Mouse (Mus musculus): Measurements from ENCODE around the gene Dnal4. TPM values are rescaled to one million over a fixed set of nuclear protein-coding genes. Genes with fewer than 3 reads are reported as not detected.

The Dnal4 gene
- total RNA-seq, 1 experiment from 2014 or later, result 23.1 TPM

DNA sequence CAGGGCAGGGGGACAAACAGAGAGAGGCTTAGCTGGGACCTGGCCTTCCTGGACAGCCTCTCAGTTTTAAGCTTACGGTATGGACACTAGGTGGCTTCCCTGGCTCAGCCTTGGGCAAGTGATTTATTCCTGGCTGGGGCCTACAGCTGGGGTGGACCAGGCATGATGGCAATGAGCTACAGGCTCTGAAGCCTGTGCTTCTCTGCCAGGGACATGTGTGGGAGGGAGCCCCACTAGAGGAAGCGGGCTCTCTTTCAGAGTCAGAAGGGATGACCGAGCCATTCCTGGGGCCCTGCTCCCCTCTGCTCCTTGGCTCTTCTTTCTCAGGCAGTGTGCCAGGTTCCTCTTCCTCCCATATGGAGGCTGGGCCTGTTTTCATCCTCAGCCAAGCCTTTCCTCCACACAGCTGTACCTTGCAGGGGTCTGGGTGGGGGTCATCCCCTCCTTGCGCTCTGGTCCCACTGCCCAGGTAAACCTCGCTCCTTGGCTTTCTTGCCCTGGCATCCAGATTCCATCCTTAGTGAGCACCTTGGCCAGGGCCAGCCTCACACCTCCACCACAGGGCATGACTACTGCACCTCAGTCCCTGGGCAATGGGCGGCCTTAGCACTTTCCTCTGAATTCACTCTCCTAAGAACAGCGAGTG is 13.9 kb downstream of the Dnal4 start:
- no peak for DNase-seq

DNA sequence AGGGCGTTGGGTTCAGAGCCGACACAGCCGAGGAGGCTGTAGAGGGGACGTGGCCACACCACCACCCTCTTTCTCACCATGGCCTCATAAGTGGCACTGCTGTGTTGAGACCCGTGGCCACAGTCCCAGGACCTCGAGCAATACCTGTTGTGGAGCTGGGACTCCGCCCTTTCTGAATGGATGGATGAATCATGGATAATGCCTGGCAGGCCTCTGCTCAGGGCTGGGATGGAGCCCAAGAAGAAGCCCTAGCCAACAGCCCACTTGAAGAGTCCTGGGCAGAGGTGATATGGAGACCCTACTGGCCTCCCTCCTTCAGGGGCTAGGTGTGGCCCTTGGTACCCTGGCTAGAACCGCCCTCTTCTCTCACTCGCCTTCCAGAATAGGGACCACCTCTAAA is 14.6 kb downstream of the Dnal4 start:
- DNase-seq, result no peak

DNA sequence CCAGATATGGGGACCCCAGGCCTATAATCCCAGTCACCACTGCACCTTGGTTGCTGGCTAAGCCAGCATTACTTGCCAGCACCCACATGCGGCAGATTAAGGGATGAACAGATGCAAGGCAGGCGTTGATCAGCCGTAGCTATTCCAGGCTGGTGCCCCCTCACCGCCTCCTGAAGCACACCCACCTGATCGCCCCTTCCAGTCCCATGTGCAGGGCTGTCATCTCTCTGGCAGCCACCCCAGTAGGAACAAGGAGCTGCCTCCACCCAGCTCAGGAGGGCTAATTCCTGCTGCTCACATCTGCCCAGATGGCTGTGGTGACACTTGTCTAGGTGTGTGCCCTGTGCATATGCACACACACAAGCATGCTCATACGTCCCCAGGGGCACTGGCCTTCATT is 16.7 kb downstream of the Dnal4 start:
- DNase-seq, result no peak

DNA sequence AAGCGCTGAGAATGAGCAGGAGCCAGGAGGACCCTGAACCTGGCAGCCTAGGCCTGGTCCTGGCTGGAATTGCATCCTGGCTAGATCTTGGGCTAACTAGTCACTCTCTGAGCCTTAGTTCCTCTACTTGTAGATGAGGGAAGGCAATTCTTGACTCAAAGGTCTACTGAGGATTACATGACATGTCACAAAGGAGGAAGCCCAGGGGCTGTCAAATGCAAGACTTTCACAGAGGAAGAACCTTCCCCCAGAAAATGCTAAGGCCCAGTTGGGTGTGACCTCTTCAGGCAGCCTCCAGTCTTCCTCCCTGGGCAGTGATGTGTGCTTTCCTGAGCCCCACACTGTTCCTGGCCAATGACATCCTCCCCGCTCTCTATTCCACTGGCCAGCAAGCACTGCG is 20.5 kb downstream of the Dnal4 start:
- no peak for DNase-seq

DNA sequence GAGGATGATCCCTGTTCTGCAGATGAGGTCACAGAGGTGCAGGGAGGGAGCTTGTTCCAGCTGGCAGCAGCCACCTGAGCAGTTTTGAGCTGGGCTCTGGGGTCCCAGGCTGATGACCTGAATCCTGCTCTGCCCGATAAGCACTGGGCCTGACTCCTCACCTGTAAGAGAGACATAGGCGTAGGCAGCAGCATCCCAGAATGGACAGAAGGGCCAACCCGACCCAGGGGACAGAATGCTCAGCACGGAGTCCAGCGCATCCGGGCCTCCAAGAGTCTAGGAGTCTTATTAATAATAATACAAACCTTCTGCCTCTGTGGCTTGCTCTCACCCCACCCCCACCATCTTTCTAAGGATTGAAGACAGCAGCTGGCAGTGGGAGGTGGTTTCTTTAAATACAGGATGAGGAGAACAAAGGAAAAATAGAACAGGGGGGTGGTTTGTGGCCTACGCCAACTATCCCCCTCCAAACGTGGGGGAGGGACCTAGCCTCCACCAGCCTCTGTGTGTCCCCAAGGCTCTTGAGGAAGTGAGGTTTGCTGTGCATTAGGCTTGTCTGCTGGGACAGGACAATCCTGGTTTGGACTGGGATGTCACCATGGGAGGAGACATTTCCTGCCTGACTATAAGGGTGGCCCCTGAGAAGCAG is 21.5 kb downstream of the Dnal4 start:
- no peak for DNase-seq

DNA sequence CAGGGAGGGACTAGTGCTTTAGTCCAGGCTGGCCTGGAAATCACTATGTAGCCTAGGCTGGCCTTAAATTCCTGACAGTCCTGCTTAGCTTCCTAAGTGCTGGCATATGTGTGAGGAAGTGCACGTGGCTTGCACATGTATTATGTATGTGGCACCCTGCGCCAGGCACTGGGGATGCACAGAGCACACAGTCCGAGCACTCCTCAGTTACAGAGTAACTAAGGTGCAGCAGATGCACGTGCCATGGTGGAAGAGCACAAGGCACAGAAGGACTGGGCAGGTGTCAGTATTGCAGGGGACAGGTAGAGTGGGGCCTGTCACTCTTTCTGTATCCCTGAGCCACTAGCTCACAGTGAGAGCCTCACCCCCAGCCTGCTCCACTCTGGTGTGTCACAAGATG is 22.5 kb downstream of the Dnal4 start:
- no peak for DNase-seq

DNA sequence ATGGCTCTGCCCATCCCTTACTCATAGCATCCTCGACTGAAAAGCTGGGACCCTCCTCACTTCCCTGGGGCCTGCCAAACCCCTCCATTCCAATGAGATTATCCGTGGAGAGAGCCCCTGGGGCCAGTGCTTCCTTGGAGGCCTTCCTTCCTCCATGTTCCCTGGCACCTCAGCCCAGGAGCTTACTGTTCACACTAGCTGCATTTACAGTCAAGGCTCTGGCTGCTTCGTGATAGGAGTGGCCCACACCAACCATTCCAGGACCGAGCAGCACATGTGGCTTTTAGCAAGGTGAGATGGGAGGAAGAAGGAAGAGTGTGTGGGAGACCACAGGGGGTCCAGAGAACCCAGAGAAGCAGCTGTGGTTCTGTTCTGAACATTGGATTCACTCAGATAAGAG is 23.8 kb downstream of the Dnal4 start:
- no peak for DNase-seq

DNA sequence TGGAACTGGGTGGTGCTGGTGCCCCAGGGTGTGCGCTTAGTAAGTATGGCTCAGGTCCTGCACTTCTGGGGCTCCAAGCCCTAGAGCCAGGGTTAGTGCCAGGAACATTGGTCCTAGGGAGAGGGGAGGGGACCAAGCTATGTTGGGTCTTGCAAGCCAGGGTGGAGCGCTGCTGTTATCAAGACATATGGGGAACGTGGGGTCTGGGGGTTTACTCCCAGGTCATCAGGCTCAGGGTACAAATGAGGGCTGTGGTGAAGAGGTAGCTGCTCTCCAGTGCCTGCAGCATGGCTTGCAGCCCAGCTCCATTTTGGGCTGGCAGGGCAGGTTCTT is 24.3 kb downstream of the Dnal4 start:
- DNase-seq, result no peak

DNA sequence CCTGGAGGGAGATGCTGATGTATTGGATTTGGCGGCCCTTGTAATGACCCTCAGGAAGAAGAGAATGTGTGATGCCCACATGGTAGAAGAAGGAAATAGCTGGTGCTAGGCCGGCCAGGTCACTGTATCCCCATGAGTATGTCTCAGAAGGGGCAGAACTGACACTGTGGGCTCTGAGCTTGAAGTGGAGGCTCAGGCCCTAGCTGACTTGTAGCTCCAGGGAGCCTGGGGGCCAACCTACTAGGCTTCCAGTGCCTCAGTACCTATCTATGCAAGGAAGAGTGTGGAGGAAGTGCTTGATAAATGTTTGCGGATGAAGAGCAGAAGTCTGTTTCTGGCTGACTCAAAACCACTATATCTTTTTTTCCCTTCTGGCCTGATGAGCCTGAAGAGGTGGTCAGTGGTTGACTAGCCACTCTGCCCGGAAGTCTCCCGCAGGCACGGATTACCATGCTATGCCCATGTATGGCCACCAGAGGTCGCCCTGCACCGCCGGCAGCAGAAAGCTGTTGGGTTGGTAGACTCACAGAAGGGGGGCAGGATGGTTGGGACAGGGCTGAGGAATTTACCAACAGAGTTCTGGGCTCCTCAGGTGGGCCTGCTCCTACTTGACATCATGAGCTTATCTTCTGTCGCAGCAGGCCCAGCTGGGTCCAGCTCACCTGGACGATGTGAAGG is 24.8 kb downstream of the Dnal4 start:
- peak; percentile 77 for DNase-seq

DNA sequence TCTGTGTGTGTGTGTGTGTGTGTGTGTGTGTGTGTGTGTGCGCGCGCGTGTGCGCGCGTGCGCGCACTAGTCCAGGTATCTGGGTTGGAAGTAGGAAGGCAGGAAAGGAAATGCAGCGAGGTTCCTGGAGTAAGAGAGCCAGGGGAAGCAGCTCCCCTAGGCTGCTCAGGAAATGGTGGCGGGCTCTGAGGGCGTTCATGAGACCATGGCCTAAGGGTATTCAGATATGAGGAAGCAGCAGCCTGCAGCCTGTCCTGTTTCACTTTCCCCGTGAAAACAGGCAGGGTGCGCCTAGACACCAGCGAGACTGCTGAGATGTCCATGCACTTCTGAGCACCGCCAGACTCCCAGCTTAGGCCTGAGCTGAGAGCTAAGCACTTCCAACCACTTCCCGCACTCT is 25.9 kb downstream of the Dnal4 start:
- DNase-seq, result no peak

DNA sequence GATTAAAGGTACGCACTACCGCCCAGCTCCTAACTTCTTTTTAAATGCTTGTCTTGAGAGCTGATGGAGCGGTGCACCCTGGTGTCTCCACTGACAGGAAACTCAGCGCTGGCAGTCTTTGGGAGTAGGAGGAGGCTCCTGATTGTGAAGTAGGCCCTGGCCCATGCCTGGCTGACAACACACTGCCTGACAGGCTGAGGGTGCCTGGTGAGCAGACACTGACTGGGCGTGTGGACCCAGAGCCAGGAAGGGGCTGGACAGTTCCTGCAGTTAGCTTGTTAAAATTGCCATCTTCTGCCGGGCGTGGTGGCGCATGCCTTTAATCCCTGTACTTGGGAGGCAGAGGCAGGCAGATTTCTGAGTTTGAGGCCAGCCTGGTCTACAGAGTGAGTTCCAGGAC is 27.4 kb downstream of the Dnal4 start:
- DNase-seq, result no peak

DNA sequence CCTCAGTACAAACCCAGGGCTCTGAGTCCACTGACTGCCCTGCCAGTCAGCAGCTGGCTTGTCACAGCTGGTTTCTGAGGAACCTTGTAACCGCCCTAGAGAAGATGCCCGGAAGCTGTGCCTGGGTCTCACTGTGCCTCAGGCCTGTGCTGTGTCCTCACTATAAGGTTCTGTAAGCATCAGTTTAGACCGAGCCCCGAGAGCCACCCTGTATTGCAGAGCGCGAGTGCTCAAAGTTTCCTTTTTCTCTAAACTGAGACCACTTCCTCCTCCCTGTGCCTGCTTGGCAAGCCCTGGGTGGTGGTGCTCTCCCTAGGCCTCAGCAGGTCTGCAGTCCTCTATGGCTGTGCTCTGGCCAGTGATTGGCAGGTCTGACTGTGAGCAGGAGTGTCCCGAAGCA is 28.5 kb downstream of the Dnal4 start:
- DNase-seq, result no peak

DNA sequence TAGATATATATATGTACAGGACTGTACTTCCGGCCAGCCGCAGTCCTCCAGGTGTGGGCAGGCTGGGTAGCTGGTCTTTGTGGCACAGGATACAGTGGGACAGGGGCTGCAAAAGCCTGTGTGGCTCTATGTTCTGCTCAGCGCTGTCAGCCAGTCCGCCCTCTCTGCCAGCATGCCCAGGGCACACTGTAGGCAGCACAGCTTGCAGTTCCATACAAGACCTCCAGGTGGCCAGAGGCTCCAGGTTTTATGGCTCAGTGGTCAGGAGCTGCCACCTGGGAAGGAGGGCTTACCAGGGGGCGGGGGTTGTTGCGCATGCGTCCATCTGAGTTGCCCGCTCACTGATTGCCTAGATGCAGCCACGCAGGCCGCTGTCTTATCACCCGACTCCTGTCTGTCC is 29.7 kb downstream of the Dnal4 start:
- no peak for DNase-seq

DNA sequence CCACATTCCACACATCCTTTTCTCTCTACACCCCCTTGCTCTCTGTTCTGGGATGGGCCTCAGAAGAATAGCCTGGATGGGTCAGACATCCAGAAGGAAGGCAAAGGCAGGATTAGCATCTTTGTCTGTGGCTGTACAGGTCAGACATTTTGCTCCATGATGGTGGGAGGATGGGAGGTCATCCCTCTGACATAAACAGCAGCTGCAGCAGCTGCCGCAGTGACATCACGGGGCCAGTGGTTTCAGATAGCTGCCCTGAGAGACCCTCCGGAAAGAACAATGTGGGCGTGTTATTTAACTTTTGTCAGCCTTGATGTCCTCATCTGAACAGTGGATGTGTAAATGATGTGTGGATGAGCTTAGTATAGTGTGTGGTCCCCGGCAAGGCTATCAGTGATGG is 31.8 kb downstream of the Dnal4 start:
- DNase-seq, result no peak

DNA sequence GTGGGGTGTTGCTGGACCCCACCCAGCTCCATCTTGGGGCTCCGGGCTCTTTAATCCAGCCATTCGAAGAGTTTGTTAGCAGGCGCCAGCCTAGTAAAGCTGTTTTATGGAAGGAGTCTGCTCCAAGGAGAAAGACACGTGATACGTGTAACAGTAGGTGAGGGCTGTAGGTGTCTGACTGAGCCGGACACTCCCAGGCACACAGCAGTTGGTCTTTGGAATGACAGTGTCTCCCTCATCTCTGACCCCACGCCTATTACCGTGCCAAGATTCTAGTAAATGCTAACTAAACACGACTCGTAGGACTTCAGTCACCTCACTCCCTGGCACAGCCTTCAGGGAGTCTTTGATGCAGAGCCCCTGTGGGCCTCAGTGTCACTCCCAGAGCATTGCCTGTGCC is 32.3 kb downstream of the Dnal4 start:
- DNase-seq, result no peak

DNA sequence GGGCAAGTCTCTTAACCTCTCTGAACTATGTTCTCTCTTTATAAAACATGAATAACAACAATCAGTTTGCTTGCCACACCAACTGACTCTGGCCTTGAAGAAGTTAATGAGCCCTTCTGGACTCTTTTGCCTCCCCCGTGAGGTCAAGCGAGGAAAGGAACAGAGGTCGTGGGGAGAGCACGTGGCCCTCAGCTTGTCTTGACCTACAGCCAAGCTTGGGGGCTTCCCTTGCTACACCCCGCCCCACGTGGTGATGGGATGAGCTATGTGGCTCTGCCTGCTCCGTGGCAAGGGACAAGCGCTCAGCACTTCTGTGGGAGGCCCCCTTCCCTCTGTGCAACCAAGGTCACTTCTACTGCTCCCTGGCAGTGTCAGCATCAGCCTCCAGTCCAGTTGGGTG is 32.9 kb downstream of the Dnal4 start:
- DNase-seq, result no peak

DNA sequence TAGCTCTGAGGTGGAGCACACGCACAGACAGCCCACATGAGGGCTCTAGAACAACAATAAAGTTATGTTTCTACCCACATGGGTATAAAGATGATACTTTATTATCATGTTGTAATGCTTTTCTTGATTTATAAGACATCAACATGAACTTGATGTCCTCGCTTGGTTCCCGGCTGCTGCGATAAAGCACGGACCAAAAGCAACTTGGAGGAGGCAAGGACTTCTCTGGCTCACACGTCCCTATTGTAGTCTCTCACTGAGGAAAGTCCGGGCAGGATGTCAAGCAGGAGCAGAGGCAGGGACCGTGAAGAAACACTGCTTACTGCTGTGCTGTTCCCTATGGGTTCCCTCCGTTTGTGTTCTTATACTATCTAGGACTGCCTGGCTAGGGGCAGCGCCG is 33.6 kb downstream of the Dnal4 start:
- DNase-seq, result no peak

DNA sequence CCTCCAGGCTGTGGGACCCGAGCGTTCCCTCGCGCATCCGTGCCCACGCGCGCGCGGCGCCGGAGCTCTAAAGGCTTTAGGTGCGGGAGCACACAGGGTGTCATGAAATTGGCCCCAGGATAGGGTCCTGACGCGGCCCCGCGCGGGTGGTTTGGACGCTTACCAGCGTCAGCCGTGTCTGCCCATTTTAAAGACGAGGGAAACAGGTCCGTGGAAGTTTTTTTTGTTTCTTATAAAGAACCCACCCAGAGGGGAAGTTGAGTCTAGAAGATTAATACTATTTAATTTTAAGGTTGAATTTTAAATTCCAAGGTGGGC is 35.0 kb downstream of the Dnal4 start:
- no peak for DNase-seq

DNA sequence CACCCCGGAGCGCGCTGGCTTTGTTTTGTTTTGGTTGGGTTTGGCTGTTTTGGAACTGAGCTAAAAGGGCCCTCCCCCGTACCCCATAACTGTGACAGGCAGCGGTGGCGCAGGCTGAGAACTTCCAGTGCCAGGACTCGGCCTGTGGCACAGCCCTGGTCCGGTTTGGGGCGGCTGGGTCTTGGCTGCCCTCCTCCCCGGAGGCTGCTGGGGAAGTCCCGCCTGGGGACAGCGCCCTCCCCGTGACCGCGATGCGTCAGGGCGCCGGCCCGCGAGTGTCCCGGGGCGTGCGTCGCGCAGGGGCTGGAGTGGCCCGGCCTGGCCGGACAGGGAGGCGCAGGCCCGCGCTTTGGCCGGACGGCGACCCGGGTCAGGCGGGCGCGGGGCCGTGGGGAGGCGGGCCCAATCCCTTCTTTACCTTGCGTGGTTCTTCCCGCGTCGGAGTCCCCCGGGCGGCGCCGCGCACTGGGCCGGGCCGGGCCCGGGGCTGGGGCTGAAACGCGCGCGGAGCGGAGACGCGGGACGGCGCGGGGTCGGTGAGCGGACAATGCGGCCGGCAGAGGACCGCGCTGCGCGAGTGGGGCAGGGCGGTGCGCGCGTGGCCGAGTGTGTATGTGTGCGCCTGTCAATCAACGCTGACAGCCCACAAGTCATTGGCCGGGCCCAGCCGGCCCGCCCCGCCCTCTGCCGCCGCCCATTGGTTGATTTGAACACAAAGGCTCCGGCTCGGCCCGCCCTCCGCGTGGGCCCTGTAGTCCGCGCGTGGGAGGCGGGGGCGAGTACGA is 35.5 kb downstream of the Dnal4 start, which contains the start of gene Sun2:
Sun2 (minus strand) TSS at position 616 of the 785 bp plus-strand sequence.
- DNase-seq, result peak; percentile 92

DNA sequence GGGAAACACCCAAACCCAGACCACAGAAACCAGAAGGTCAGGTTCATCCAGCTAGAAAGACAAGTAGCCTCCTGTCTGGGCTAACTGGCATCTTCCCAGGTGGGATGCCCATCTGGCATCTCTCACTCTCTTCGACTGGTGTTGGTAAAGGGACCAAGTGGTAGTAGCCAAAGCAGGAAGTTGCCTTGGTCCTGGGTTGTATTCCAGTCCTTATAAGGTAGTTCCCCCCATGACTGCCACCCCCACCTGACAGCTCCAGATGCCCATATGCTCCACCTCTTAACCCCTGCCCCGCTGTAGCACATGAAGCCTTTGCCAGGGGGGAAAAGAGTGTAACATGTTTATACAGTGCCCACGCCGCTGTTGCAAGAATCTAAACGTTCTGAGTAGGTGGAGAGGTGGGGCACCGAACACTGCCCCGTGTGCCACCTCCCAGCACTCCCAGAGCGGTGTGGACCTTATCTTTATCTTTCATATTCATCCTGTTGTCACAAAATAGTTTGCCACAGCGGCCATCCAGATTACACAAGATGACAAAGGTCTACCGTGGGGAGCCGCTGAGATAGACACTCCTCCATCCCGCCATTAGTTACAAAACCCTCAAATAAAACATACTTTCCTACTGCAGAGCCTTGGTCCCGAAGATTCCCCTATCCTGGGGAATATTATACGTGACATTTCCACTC is 36.3 kb downstream of the Dnal4 start:
- DNase-seq, result no peak

DNA sequence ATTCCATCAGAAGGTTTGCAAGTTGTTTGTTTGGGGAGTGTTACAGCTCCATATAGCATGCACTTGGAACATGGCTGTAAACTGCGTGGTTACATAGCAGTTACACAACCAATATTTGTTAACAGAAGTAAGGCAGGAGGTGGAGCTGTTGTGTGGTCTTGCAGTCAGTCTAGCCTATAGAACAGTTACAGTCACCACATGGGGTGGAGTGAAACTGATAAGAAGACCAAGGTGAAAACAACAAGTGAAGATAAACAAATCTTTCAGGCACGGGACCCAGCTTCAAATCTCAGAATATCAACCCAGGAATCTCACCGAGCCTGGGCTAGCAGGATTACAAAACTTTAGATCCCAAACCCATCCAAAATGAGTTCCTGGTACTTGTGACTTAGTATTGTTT is 36.9 kb downstream of the Dnal4 start:
- no peak for DNase-seq

DNA sequence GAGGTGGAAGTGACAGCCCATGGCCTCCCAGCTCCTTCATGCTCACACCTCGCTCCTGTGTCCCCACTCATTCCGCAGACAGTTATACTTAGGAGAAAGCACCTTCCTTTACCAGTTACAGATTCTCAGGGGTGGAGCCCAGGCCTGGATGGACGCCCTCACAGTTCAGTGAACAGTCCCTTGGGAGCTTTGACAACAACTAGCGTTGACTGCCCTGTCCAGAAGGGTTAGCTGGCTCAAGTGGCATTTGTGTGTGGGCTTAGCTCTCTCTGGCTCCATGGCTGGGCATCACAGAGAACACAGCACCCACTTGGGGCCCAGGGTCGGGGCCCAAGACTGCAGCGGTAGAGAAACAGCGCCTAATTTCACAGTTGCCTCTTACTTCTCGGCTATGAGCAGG is 43.3 kb downstream of the Dnal4 start:
- DNase-seq, result no peak

DNA sequence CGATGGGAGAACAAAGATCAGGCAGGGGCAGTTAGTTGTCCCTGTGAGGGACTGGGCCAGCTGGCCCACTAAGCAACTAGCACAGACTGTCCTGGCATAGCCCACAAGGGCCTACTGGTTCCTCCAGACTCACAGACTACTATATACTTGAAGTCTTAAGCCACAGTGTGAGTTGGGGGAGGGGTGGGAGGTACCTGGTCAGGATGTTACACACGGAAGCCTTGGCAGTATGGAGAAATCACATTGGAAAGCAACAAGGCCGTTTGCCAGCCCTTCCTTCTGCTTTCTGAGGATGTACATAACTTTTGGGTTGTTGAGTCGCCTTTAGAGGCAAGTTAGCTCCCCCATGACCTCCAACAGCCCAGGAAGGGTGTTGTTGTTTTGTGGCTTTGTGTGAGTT is 44.0 kb downstream of the Dnal4 start:
- no peak for DNase-seq

Measured in adrenal gland, postnatal 25 days (tissue).